Mouse (Mus musculus) hindbrain, embryonic 16.5 days (tissue): ENCODE data around the gene Napa. TPM values are rescaled to one million over a fixed set of nuclear protein-coding genes. Genes with fewer than 3 reads are reported as not detected.

Source experiments
- ATAC-seq: fragments of 200-750 bp; cut with Nextera tagmentation; 2 replicates; pipeline ENCODE4 v1.8.0; 2017; ENCODE audit warnings: moderate TSS enrichment, moderate library complexity
- H3K27ac ChIP-seq: fragments of 300-500 bp; sonication (generic); 2 replicates; pipeline ENCODE4 v1.5.1; 2014; ENCODE audit warnings: low read depth, mild to moderate bottlenecking, control low read depth, low read length, moderate library complexity
- H3K27me3 ChIP-seq: fragments of 300-500 bp; sonication (generic); replicated peaks from 2 replicates; pipeline ENCODE4 v1.6.1; 2014; ENCODE audit warnings: low read length; ENCODE audit not compliant: control insufficient read depth, insufficient read depth
- H3K36me3 ChIP-seq: fragments of 300-500 bp; sonication (generic); 2 replicates; pipeline ENCODE4 v1.6.1; 2014; ENCODE audit warnings: mild to moderate bottlenecking, low read length, moderate library complexity, mixed read lengths; ENCODE audit not compliant: control insufficient read depth, insufficient read depth
- H3K4me1 ChIP-seq: fragments of 300-500 bp; sonication (generic); 2 replicates; pipeline ENCODE4 v1.6.1; 2014; ENCODE audit warnings: low read depth, low read length; ENCODE audit not compliant: control insufficient read depth, insufficient read depth
- H3K4me2 ChIP-seq: fragments of 300-500 bp; sonication (generic); 2 replicates; pipeline ENCODE4 v1.6.1; 2014; ENCODE audit warnings: mild to moderate bottlenecking, low read length, control low read depth, moderate library complexity
- H3K4me3 ChIP-seq: fragments of 300-500 bp; sonication (generic); 2 replicates; pipeline ENCODE4 v1.5.1; 2014; ENCODE audit warnings: mild to moderate bottlenecking, low read length, control low read depth, moderate library complexity
- H3K9ac ChIP-seq: fragments of 300-500 bp; sonication (generic); 2 replicates; pipeline ENCODE4 v1.6.1; 2014; ENCODE audit warnings: low read depth, mild to moderate bottlenecking, control low read depth, low read length, moderate library complexity
- H3K9me3 ChIP-seq: fragments of 300-500 bp; sonication (generic); 2 replicates; pipeline ENCODE4 v1.6.1; 2014; ENCODE audit warnings: mild to moderate bottlenecking, low read length, moderate library complexity; ENCODE audit not compliant: control insufficient read depth
- WGBS: fragments of 180-500 bp; shearing (Covaris S2); extraction: QIAGEN DNeasy Blood & Tissue Kit; methylation state at CpG from one replicate; pipeline ENCODE4 v1.1.7; 2014; 5-methylcytosine and 5-hydroxymethylcytosine counted together
- polyA plus RNA-seq: library from polyadenylated mRNA; unstranded; fragments of >200 nt; fragmentation: Nextera tagmentation; extraction: Ambion mirVana; gene quantifications from 2 replicates; pipeline ENCODE4 v1.2.1, GENCODE M21; 2015

Gene Napa
- polyA plus RNA-seq, 1 experiment from 2014 or later = 236 TPM

DNA sequence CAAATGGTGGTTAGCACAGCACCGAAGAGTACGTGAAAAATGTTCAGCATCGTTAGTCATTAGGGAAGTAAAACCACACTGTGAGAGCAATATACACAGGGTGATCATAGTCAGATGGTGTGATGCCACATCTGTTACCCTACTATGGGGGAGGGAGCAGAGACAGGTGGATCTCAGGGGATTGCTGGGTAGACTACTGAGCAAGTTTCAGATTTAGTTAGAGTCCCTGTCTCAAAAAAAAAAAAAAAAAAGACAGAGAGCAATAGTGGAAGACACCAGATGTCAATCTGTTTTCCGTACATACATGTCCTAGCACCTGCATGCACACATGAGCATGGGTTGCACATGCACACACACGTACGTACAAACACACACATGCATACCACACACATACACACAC is 42.6 kb upstream of the Napa start:
- no peak overlapping the region for H3K4me2 ChIP-seq
- no peak for ATAC-seq
- H3K27ac ChIP-seq = no peak overlapping the region
- H3K4me3 ChIP-seq = no peak overlapping the region
- WGBS = 89% methylated on average over 6 of the region's 6 CpGs
- H3K27me3 ChIP-seq = peaks cover 4% of the 10 kb centered on the region; the same call in 1 of the 2 replicates
- no peaks in the 10 kb centered on the region for H3K36me3 ChIP-seq
- no peak overlapping the region for H3K9ac ChIP-seq
- peaks cover 4% of the 10 kb centered on the region for H3K4me1 ChIP-seq
- H3K9me3 ChIP-seq = no peaks in the 10 kb centered on the region

DNA sequence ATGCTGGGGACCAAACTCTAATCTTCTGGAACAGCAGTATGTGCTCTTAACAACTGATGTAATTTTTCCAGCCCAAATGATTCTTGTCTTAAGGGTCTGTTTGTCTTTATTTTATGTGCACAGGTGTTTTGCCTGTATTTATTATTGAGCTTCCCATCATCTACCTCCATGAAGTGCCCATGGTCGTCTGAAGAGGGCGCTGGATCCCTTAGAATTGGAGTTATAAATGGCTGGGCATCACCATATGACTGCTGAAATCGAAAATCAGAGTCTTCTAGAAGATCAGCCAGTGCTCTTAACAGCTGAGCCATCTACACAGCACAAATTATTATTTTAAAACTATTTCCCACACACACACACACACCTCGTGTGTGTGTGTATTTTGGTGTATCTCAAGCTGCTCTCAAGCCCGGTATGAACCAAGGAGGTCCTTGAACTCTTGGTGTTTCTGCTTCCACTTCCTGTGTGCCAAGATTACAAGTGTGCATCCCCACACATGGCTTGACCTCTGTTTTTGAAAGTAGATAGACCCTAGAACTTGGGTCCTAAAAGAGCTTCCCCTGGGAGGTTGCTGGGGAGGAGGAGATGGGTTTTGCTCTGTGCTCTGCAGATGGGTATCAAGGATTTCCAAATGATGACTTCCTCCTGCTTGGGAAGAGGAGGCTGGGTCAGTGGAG is 41.7 kb upstream of the Napa start:
- peaks cover 5% of the 10 kb centered on the region for H3K9me3 ChIP-seq
- H3K27me3 ChIP-seq = peaks cover 7% of the 10 kb centered on the region; the same call in 1 of the 2 replicates
- H3K9ac ChIP-seq = no peak overlapping the region
- peaks cover 4% of the 10 kb centered on the region for H3K4me1 ChIP-seq
- ATAC-seq = no peak
- no peak overlapping the region for H3K4me2 ChIP-seq
- H3K4me3 ChIP-seq = no peak overlapping the region
- H3K36me3 ChIP-seq = no peaks in the 10 kb centered on the region
- H3K27ac ChIP-seq = no peak overlapping the region
- WGBS = 33% methylated on average over 5 of the region's 5 CpGs

GRCm38 (mm10) chr7:16057136-16057534 is 41.1 kb upstream of the Napa start:
- no peak for ATAC-seq
- Histone ChIP-seq H3K36me3 (no peaks in the 10 kb centered on the region), H3K9me3 (peaks cover 10% of the 10 kb centered on the region), H3K4me1 (peaks cover 2% of the 10 kb centered on the region), H3K4me2 (no peak overlapping the region), H3K27me3 (peaks cover 7% of the 10 kb centered on the region; the same call in 1 of the 2 replicates), H3K27ac (no peak overlapping the region), H3K9ac (no peak overlapping the region), H3K4me3 (no peak overlapping the region)
- 73% methylated on average over 2 of the region's 2 CpGs for WGBS

GRCm38 (mm10) chr7:16061219-16062098 is 36.8 kb upstream of the Napa start, which contains the start of gene Zfp541:
Zfp541 (plus strand) TSS chr7:16061814.
- Histone ChIP-seq H3K36me3 (no peaks in the 10 kb centered on the region), H3K27me3 (peaks cover 7% of the 10 kb centered on the region; the same call in 1 of the 2 replicates), H3K4me3 (peak within 1 kb of the TSS; percentile 30), H3K9ac (peak within 1 kb of the TSS; percentile 36; the same call in 1 of the 2 replicates), H3K9me3 (peaks cover 10% of the 10 kb centered on the region), H3K27ac (no peak within 1 kb of the TSS), H3K4me1 (no peaks in the 10 kb centered on the region), H3K4me2 (peak within 1 kb of the TSS; percentile 52)
- ATAC-seq = peak; percentile 85
- WGBS = 48% methylated on average over 78 of the region's 80 CpGs

- peak overlapping the region; percentile 52 for H3K4me2 ChIP-seq
- WGBS = 76% methylated on average over 15 of the region's 15 CpGs
Observed at GRCm38 (mm10) chr7:16062099-16062420, 36.2 kb upstream of the Napa start.

DNA sequence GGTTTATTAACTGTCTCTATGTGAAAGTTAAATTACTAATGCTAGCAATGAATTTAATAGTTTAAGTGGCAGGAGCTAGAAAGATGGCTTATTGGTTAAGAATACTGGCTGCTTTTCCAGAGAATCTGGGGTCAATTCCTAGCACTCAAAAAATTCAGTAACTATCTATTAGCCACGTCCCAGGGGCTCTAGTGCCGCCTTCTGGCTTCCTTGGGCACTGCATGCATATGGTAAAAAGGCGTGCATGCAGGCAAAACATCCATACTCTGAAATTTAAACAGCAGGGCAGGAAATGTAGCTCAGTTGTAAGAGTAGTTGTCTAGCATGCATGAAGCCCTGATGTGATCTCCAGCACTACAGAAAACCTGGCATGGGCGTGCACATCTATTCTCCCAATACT is 34.8 kb upstream of the Napa start:
- Histone ChIP-seq H3K9ac (no peak overlapping the region), H3K4me3 (no peak overlapping the region), H3K27ac (no peak overlapping the region), H3K4me1 (no peaks in the 10 kb centered on the region), H3K36me3 (no peaks in the 10 kb centered on the region), H3K4me2 (no peak overlapping the region), H3K9me3 (peaks cover 10% of the 10 kb centered on the region), H3K27me3 (peaks cover 7% of the 10 kb centered on the region)
- no peak for ATAC-seq
- 39% methylated on average over 4 of the region's 4 CpGs for WGBS

More at GRCm38 (mm10) chr7:16062099-16062420, 36.2 kb upstream of the Napa start:
- Histone ChIP-seq H3K36me3 (no peaks in the 10 kb centered on the region), H3K27me3 (peaks cover 7% of the 10 kb centered on the region), H3K27ac (no peak overlapping the region), H3K4me1 (no peaks in the 10 kb centered on the region), H3K9ac (no peak overlapping the region), H3K9me3 (peaks cover 10% of the 10 kb centered on the region), H3K4me3 (no peak overlapping the region; the same call in 1 of the 2 replicates)
- no peak for ATAC-seq

- Histone ChIP-seq H3K9me3 (no peaks in the 10 kb centered on the region), H3K9ac (no peak overlapping the region), H3K36me3 (no peaks in the 10 kb centered on the region), H3K4me3 (no peak overlapping the region), H3K4me1 (no peaks in the 10 kb centered on the region), H3K27me3 (no peaks in the 10 kb centered on the region; the same call in 1 of the 2 replicates), H3K27ac (no peak overlapping the region), H3K4me2 (no peak overlapping the region)
- ATAC-seq = no peak
Observed at GRCm38 (mm10) chr7:16070846-16071245, 27.4 kb upstream of the Napa start.

GRCm38 (mm10) chr7:16071906-16072305 is 26.4 kb upstream of the Napa start:
- H3K4me3 ChIP-seq = no peak overlapping the region
- 89% methylated on average over 6 of the region's 6 CpGs for WGBS
- H3K36me3 ChIP-seq = no peaks in the 10 kb centered on the region
- no peak for ATAC-seq
- no peak overlapping the region for H3K4me2 ChIP-seq
- H3K27ac ChIP-seq = no peak overlapping the region
- H3K4me1 ChIP-seq = no peaks in the 10 kb centered on the region
- no peaks in the 10 kb centered on the region for H3K27me3 ChIP-seq
- H3K9ac ChIP-seq = no peak overlapping the region
- no peaks in the 10 kb centered on the region for H3K9me3 ChIP-seq

DNA sequence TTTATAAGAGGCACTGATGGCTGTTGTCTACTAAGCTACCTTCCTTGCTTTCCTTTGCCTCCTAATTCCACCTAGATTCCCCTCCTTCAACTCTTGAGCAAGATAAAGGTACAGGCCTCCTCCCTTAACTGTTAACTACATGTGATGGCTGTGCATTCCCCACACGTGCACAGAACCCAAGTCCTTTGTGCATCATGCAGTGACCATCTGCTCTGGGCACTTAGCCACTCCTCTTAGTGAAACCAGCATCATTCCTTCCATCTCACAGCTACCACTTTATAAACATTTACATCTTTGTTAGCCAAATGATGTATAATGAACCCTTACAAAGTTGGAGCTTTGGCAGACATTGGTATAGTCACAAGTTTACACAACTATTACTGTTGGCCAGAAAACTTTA is 18.3 kb upstream of the Napa start:
- H3K9me3 ChIP-seq = no peaks in the 10 kb centered on the region
- no peak for ATAC-seq
- no peak overlapping the region for H3K4me2 ChIP-seq
- no peaks in the 10 kb centered on the region for H3K36me3 ChIP-seq
- WGBS = 70% methylated on average over 1 of the region's 1 CpGs
- H3K4me1 ChIP-seq = no peaks in the 10 kb centered on the region
- no peak overlapping the region for H3K4me3 ChIP-seq
- H3K9ac ChIP-seq = no peak overlapping the region
- H3K27ac ChIP-seq = no peak overlapping the region
- H3K27me3 ChIP-seq = no peaks in the 10 kb centered on the region
